Mouse (Mus musculus): ENCODE data around the gene Olfr330. TPM values are rescaled to one million over a fixed set of nuclear protein-coding genes. Genes with fewer than 3 reads are reported as not detected.

Olfr330 gene
- polyA plus RNA-seq (2014; fragmentation: Illumina TruSeq; extraction: RNeasy Lipid Tissue Mini Kit (QIAGEN cat#74804); ENCODE audit: low read depth, low replicate concordance): not detected

DNA sequence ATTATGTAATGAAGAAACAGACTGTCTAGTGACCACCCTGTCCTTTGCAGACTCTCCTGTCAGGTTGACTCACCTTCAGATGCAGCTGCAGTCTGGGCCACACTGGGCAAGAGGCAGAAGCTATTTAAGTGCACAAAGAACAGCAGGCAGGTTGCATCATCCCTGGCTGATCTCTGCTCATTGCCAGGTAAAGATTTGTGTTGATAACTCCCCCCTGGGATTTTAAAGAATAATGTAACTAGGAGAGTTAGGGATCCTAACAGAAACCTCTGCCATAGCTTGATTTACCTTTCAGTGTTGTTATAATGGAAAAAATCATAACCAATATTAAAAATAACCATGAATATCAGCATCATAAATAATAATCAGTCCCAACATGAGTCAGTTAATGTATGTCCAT, at the start of gene Olfr330:
Gene Olfr330, minus strand, starts transcription at position 101 of the 400 bp plus-strand sequence.

DNA sequence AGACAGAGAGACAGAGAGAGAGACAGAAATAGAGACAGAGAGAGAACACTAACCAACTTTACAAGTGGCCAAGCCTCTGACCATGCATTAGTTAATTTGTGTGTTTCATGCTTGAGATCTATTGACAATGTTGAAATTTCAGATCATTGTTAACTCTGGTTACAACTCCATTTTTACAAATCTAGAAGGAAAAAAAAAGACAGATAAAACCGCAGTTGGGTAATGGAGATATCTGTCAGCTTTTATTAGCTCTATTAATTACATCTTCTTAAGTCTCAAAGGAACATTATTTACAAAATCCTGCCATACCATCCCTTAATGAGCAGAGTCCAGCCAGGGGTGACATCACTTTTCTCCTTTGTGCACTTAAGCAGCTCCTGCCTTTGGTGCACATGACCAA, 42.8 kb upstream of the Olfr330 start, which contains the start of gene Olfr325:
Gene Olfr325, plus strand, starts transcription at position 301 of the 400 bp plus-strand sequence.

GRCm38 (mm10) chr11:58570405-58570804, 35.8 kb upstream of the Olfr330 start, which contains the start of gene Olfr224:
Gene Olfr224 (minus strand): TSS chr11:58570553.

DNA sequence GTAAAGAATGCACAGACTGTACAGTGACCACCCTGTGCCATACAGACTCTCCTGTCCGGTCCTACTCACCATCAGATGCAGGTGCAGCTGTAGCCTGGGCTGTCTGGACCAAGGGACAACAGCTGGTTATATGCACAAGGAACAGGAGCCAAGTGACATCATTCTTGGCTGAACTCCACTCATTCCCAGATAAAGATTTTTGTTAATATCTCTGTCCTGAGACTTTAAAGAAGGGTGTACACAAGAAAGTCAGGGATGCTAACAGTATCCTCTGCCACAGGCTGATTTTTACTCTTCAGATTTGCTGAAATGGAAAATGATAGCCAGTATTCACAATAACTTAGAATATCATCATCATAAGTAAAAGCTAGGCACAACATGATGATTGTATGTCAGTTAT, 20.9 kb upstream of the Olfr330 start, which contains the start of gene Olfr328:
Gene Olfr328, minus strand, starts transcription at position 101 of the 400 bp plus-strand sequence.

DNA sequence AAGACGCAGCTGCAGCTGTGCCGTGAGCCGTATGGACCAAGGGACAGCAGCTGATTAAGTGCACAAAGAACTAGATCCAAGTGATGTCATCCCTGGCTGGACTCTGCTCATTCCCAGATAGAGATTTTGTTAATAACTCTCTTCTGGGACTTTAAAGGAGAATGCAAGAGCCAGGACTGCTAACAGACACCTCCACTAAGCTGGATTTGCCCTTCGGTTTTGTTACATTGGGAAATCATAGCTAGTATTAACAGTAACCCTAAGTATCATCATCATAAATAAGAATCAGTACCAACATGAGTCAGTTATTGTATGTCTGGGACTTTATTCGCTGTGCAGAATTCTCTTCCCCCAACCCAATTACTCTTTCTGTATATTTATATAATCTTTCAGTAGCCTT, 11.7 kb upstream of the Olfr330 start, which contains the start of gene Olfr329-ps:
Gene Olfr329-ps, minus strand, starts transcription at position 101 of the 400 bp plus-strand sequence.

DNA sequence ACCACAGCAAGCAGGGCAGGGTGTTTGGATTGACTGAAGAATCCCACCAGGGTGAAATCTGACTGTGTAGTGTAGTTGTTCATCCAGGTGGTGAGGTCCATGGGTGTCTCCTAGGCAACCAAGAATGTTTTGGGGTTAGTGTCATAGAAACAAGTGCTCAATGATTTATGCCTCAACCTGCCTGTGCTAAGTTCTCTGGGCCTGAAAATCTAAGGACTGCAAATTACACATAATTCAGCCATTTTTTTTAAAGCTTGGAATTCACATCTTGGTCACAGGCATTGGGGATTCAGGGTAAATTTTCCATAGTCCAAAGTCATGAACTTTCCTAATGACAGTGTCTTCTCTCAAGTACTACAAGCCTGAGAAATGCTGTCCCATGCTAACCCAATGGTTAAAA, 32.2 kb downstream of the Olfr330 start, which contains the start of gene Olfr331:
Gene Olfr331, minus strand, starts transcription at position 101 of the 400 bp plus-strand sequence.

GRCm38 (mm10) chr11:58492455-58492854, 42.2 kb downstream of the Olfr330 start, which contains the start of gene Olfr332:
Gene Olfr332 (minus strand): TSS chr11:58492555.

Other genes starting within 250 kb of the Olfr330 start
- gene Zfp692, start 227.8 kb downstream of the Olfr330 start, polyA plus RNA-seq (2014; fragmentation: Illumina TruSeq; extraction: RNeasy Lipid Tissue Mini Kit (QIAGEN cat#74804); ENCODE audit: low read depth, low replicate concordance): 1.6 TPM
- gene Zfp672, start 204.5 kb downstream of the Olfr330 start, polyA plus RNA-seq (2014; fragmentation: Illumina TruSeq; extraction: RNeasy Lipid Tissue Mini Kit (QIAGEN cat#74804); ENCODE audit: low read depth, low replicate concordance): 30.7 TPM
- gene Sh3bp5l, start 204.1 kb downstream of the Olfr330 start, polyA plus RNA-seq (2014; fragmentation: Illumina TruSeq; extraction: RNeasy Lipid Tissue Mini Kit (QIAGEN cat#74804); ENCODE audit: low read depth, low replicate concordance): 0.93 TPM
- gene Lypd8, start 155.8 kb downstream of the Olfr330 start, polyA plus RNA-seq (2014; fragmentation: Illumina TruSeq; extraction: RNeasy Lipid Tissue Mini Kit (QIAGEN cat#74804); ENCODE audit: low read depth, low replicate concordance): not detected
- gene 1810065E05Rik, start 113.7 kb downstream of the Olfr330 start, polyA plus RNA-seq (2014; fragmentation: Illumina TruSeq; extraction: RNeasy Lipid Tissue Mini Kit (QIAGEN cat#74804); ENCODE audit: low read depth, low replicate concordance): not detected
- gene Gm12253, start 102.3 kb downstream of the Olfr330 start, polyA plus RNA-seq (2014; fragmentation: Illumina TruSeq; extraction: RNeasy Lipid Tissue Mini Kit (QIAGEN cat#74804); ENCODE audit: low read depth, low replicate concordance): not detected
- not detected for gene Lypd9, start 81.9 kb downstream of the Olfr330 start, polyA plus RNA-seq (2014; fragmentation: Illumina TruSeq; extraction: RNeasy Lipid Tissue Mini Kit (QIAGEN cat#74804); ENCODE audit: low read depth, low replicate concordance)
- gene Olfr30, start 72.6 kb downstream of the Olfr330 start, polyA plus RNA-seq (2014; fragmentation: Illumina TruSeq; extraction: RNeasy Lipid Tissue Mini Kit (QIAGEN cat#74804); ENCODE audit: low read depth, low replicate concordance): not detected
- gene Olfr332, start 42.3 kb downstream of the Olfr330 start, polyA plus RNA-seq (2014; fragmentation: Illumina TruSeq; extraction: RNeasy Lipid Tissue Mini Kit (QIAGEN cat#74804); ENCODE audit: low read depth, low replicate concordance): not detected
- not detected for gene Olfr331, start 32.3 kb downstream of the Olfr330 start, polyA plus RNA-seq (2014; fragmentation: Illumina TruSeq; extraction: RNeasy Lipid Tissue Mini Kit (QIAGEN cat#74804); ENCODE audit: low read depth, low replicate concordance)
- not detected for gene Olfr329-ps, start 11.6 kb upstream of the Olfr330 start, polyA plus RNA-seq (2014; fragmentation: Illumina TruSeq; extraction: RNeasy Lipid Tissue Mini Kit (QIAGEN cat#74804); ENCODE audit: low read depth, low replicate concordance)
- gene Olfr328, start 20.8 kb upstream of the Olfr330 start, polyA plus RNA-seq (2014; fragmentation: Illumina TruSeq; extraction: RNeasy Lipid Tissue Mini Kit (QIAGEN cat#74804); ENCODE audit: low read depth, low replicate concordance): not detected
- not detected for gene Olfr224, start 35.7 kb upstream of the Olfr330 start, polyA plus RNA-seq (2014; fragmentation: Illumina TruSeq; extraction: RNeasy Lipid Tissue Mini Kit (QIAGEN cat#74804); ENCODE audit: low read depth, low replicate concordance)
- gene Olfr325, start 42.9 kb upstream of the Olfr330 start, polyA plus RNA-seq (2014; fragmentation: Illumina TruSeq; extraction: RNeasy Lipid Tissue Mini Kit (QIAGEN cat#74804); ENCODE audit: low read depth, low replicate concordance): not detected
- gene Olfr324, start 60.3 kb upstream of the Olfr330 start, polyA plus RNA-seq (2014; fragmentation: Illumina TruSeq; extraction: RNeasy Lipid Tissue Mini Kit (QIAGEN cat#74804); ENCODE audit: low read depth, low replicate concordance): not detected
- gene 2210407C18Rik, start 81.2 kb upstream of the Olfr330 start, polyA plus RNA-seq (2014; fragmentation: Illumina TruSeq; extraction: RNeasy Lipid Tissue Mini Kit (QIAGEN cat#74804); ENCODE audit: low read depth, low replicate concordance): not detected
- gene Olfr323, start 95.7 kb upstream of the Olfr330 start, polyA plus RNA-seq (2014; fragmentation: Illumina TruSeq; extraction: RNeasy Lipid Tissue Mini Kit (QIAGEN cat#74804); ENCODE audit: low read depth, low replicate concordance): not detected
- not detected for gene Trim58, start 105.6 kb upstream of the Olfr330 start, polyA plus RNA-seq (2014; fragmentation: Illumina TruSeq; extraction: RNeasy Lipid Tissue Mini Kit (QIAGEN cat#74804); ENCODE audit: low read depth, low replicate concordance)
- not detected for gene Olfr322, start 123.9 kb upstream of the Olfr330 start, polyA plus RNA-seq (2014; fragmentation: Illumina TruSeq; extraction: RNeasy Lipid Tissue Mini Kit (QIAGEN cat#74804); ENCODE audit: low read depth, low replicate concordance)
- gene Olfr320, start 146.3 kb upstream of the Olfr330 start, polyA plus RNA-seq (2014; fragmentation: Illumina TruSeq; extraction: RNeasy Lipid Tissue Mini Kit (QIAGEN cat#74804); ENCODE audit: low read depth, low replicate concordance): not detected
- gene Olfr319, start 164.3 kb upstream of the Olfr330 start, polyA plus RNA-seq (2014; fragmentation: Illumina TruSeq; extraction: RNeasy Lipid Tissue Mini Kit (QIAGEN cat#74804); ENCODE audit: low read depth, low replicate concordance): not detected
- gene Olfr318, start 189.2 kb upstream of the Olfr330 start, polyA plus RNA-seq (2014; fragmentation: Illumina TruSeq; extraction: RNeasy Lipid Tissue Mini Kit (QIAGEN cat#74804); ENCODE audit: low read depth, low replicate concordance): not detected
- gene Olfr317, start 204.4 kb upstream of the Olfr330 start, polyA plus RNA-seq (2014; fragmentation: Illumina TruSeq; extraction: RNeasy Lipid Tissue Mini Kit (QIAGEN cat#74804); ENCODE audit: low read depth, low replicate concordance): not detected
- not detected for gene Olfr316, start 217.9 kb upstream of the Olfr330 start, polyA plus RNA-seq (2014; fragmentation: Illumina TruSeq; extraction: RNeasy Lipid Tissue Mini Kit (QIAGEN cat#74804); ENCODE audit: low read depth, low replicate concordance)
- gene Olfr315, start 238.4 kb upstream of the Olfr330 start, polyA plus RNA-seq (2014; fragmentation: Illumina TruSeq; extraction: RNeasy Lipid Tissue Mini Kit (QIAGEN cat#74804); ENCODE audit: low read depth, low replicate concordance): not detected
- gene Olfr314, start 248.1 kb upstream of the Olfr330 start, polyA plus RNA-seq (2014; fragmentation: Illumina TruSeq; extraction: RNeasy Lipid Tissue Mini Kit (QIAGEN cat#74804); ENCODE audit: low read depth, low replicate concordance): not detected

Measured in liver, adult 10 weeks (tissue).